Mouse (Mus musculus): ENCODE results near the gene Tmc5.

The Tmc5 gene

GRCm38 (mm10) chr7:118696146-118696545, 99.0 kb downstream of the Tmc5 start:
- no peak for DNase-seq (ENCODE audit: low spot score)

- DNase-seq (ENCODE audit: low spot score): no peak
Observed at GRCm38 (mm10) chr7:118697168-118697567, 100.1 kb downstream of the Tmc5 start.

GRCm38 (mm10) chr7:118698882-118699281, 101.8 kb downstream of the Tmc5 start:
- no peak for DNase-seq (ENCODE audit: low spot score)

GRCm38 (mm10) chr7:118703144-118703561, 106.1 kb downstream of the Tmc5 start:
- DNase-seq (ENCODE audit: low spot score): no peak

GRCm38 (mm10) chr7:118704001-118704850, 107.1 kb downstream of the Tmc5 start:
- DNase-seq (ENCODE audit: low spot score): no peak

GRCm38 (mm10) chr7:118705101-118705961, 108.2 kb downstream of the Tmc5 start, which contains the start of gene Gde1:
Gene Gde1, minus strand, starts transcription at chr7:118705778.
- peak; percentile 92 for DNase-seq (ENCODE audit: low spot score)

- DNase-seq (ENCODE audit: low spot score): no peak
Observed at GRCm38 (mm10) chr7:118706051-118706450, 109.0 kb downstream of the Tmc5 start.

- DNase-seq (ENCODE audit: low spot score): no peak
Observed at GRCm38 (mm10) chr7:118706488-118706887, 109.4 kb downstream of the Tmc5 start.

GRCm38 (mm10) chr7:118707216-118707615, 110.1 kb downstream of the Tmc5 start:
- DNase-seq (ENCODE audit: low spot score): no peak

- peak; percentile 21 for DNase-seq (ENCODE audit: low spot score)
Observed at GRCm38 (mm10) chr7:118708002-118708401, 110.9 kb downstream of the Tmc5 start.

- no peak for DNase-seq (ENCODE audit: low spot score)
Observed at GRCm38 (mm10) chr7:118710776-118711175, 113.7 kb downstream of the Tmc5 start.

- peak; percentile 89 for DNase-seq (ENCODE audit: low spot score)
Observed at GRCm38 (mm10) chr7:118712228-118713173, 115.4 kb downstream of the Tmc5 start, which contains the start of gene Ccp110. Gene Ccp110, plus strand, starts transcription at chr7:118712552.

GRCm38 (mm10) chr7:118714873-118715272, 117.8 kb downstream of the Tmc5 start:
- DNase-seq (ENCODE audit: low spot score): no peak

GRCm38 (mm10) chr7:118718066-118718465, 121.0 kb downstream of the Tmc5 start:
- DNase-seq (ENCODE audit: low spot score): no peak

- no peak for DNase-seq (ENCODE audit: low spot score)
Observed at GRCm38 (mm10) chr7:118723927-118724326, 126.8 kb downstream of the Tmc5 start.

All from ovary, postnatal 36 days (tissue).